Comparison of ENCODE assay signal across 7 mouse cellular contexts in genomic region chr6:135525841-135526327, GRCm38 (mm10).
A peak's percentile ranks its signal among the peaks of the same experiment; 100 is the strongest.
DNase-seq lines count a peak whose midpoint lies in the region; ATAC-seq and TF ChIP-seq lines count a peak whose summit lies in the region.

No protein-coding gene starts in this region.

- no peaks in the 10 kb centered on the region for H3K4me1 ChIP-seq in midbrain, embryonic 11.5 days (ENCODE audit: control insufficient read depth, insufficient read depth, low read length)
- peaks cover 6% of the 10 kb centered on the region; the same call in 1 of the 2 replicates for H3K4me1 ChIP-seq in midbrain, embryonic 10.5 days
- H3K4me1 ChIP-seq in embryonic facial prominence, embryonic 13.5 days, result peaks cover 19% of the 10 kb centered on the region
- H3K4me1 ChIP-seq in liver, postnatal 0 days (ENCODE audit: insufficient read depth), result no peaks in the 10 kb centered on the region

- H3K4me3 ChIP-seq in midbrain, embryonic 11.5 days (ENCODE audit: low read depth, low read length), result no peak overlapping the region
- no peak overlapping the region for H3K4me3 ChIP-seq in midbrain, embryonic 10.5 days
- H3K4me3 ChIP-seq in embryonic facial prominence, embryonic 13.5 days, result no peak overlapping the region
- H3K4me3 ChIP-seq in liver, postnatal 0 days (ENCODE audit: low read depth, low read length), result no peak overlapping the region

- ATAC-seq in midbrain, embryonic 11.5 days (ENCODE audit: low FRiP score), result peak; percentile 81
- ATAC-seq in embryonic facial prominence, embryonic 13.5 days (ENCODE audit: insufficient number of reproducible peaks, insufficient read depth, low FRiP score, low TSS enrichment, low read depth), result peak; percentile 79
- no peak for ATAC-seq in liver, postnatal 0 days

- H3K27ac ChIP-seq in midbrain, embryonic 11.5 days (ENCODE audit: low read depth, low read length), result no peak overlapping the region
- no peak overlapping the region for H3K27ac ChIP-seq in midbrain, embryonic 10.5 days (replicated peaks)
- H3K27ac ChIP-seq in embryonic facial prominence, embryonic 13.5 days, result peak overlapping the region; percentile 41; the same call in 1 of the 2 replicates
- no peak overlapping the region for H3K27ac ChIP-seq in liver, postnatal 0 days (ENCODE audit: low read depth)

- no peak for TF ChIP-seq EP300 in liver, postnatal 0 days (IDR thresholded peaks at IDR 0.05; ENCODE audit: low read depth)

- H3K9me3 ChIP-seq in midbrain, embryonic 11.5 days (ENCODE audit: control insufficient read depth, low read length), result no peaks in the 10 kb centered on the region
- H3K9me3 ChIP-seq in midbrain, embryonic 10.5 days (replicated peaks), result no peaks in the 10 kb centered on the region
- H3K9me3 ChIP-seq in embryonic facial prominence, embryonic 13.5 days, result no peaks in the 10 kb centered on the region
- H3K9me3 ChIP-seq in liver, postnatal 0 days (ENCODE audit: low read length), result no peaks in the 10 kb centered on the region

- no peak for DNase-seq in midbrain, embryonic 11.5 days (ENCODE audit: low spot score, missing footprints)
- no peak for DNase-seq in midbrain, embryonic 10.5 days (ENCODE audit: low spot score)
- peak; percentile 77 for DNase-seq in hindlimb bud, embryonic 11.5 days (ENCODE audit: extremely low spot score, low read depth, low spot score)
- peak; percentile 18 for DNase-seq in liver, postnatal 0 days
- no peak for DNase-seq in urinary bladder, postnatal 4 days (ENCODE audit: low spot score in 2 of 2)
- DNase-seq in adrenal gland, postnatal 36 days, result no peak

- H3K9ac ChIP-seq in midbrain, embryonic 11.5 days (ENCODE audit: low read length), result no peak overlapping the region
- no peak overlapping the region for H3K9ac ChIP-seq in embryonic facial prominence, embryonic 13.5 days
- H3K9ac ChIP-seq in liver, postnatal 0 days (replicated peaks), result no peak overlapping the region

- 52% methylated on average over 5 of the region's 5 CpGs for WGBS in midbrain, embryonic 11.5 days
- WGBS in midbrain, embryonic 10.5 days, result 58% methylated on average over 5 of the region's 5 CpGs
- 31% methylated on average over 5 of the region's 5 CpGs for WGBS in embryonic facial prominence, embryonic 13.5 days
- WGBS in liver, postnatal 0 days (ENCODE audit: insufficient replicate concordance), result 52% methylated on average over 5 of the region's 5 CpGs

- H3K27me3 ChIP-seq in midbrain, embryonic 11.5 days (ENCODE audit: control insufficient read depth, insufficient read depth, low read length), result no peaks in the 10 kb centered on the region; the same call in 1 of the 2 replicates
- H3K27me3 ChIP-seq in midbrain, embryonic 10.5 days (ENCODE audit: low read depth, poor library complexity, severe bottlenecking), result no peaks in the 10 kb centered on the region
- H3K27me3 ChIP-seq in embryonic facial prominence, embryonic 13.5 days, result peaks cover 14% of the 10 kb centered on the region; the same call in 1 of the 2 replicates
- no peaks in the 10 kb centered on the region for H3K27me3 ChIP-seq in liver, postnatal 0 days (ENCODE audit: insufficient read depth, low read length)

- no peaks in the 10 kb centered on the region for H3K36me3 ChIP-seq in midbrain, embryonic 11.5 days (ENCODE audit: control insufficient read depth, insufficient read depth, low read length)
- no peaks in the 10 kb centered on the region for H3K36me3 ChIP-seq in midbrain, embryonic 10.5 days
- H3K36me3 ChIP-seq in embryonic facial prominence, embryonic 13.5 days, result no peaks in the 10 kb centered on the region
- H3K36me3 ChIP-seq in liver, postnatal 0 days (replicated peaks; ENCODE audit: insufficient read depth, low read length), result no peaks in the 10 kb centered on the region

- no peak for TF ChIP-seq CTCF in liver, postnatal 0 days (IDR thresholded peaks at IDR 0.05; ENCODE audit: low read depth)

- H3K4me2 ChIP-seq in midbrain, embryonic 11.5 days, result no peak overlapping the region
- peak overlapping the region; percentile 28 for H3K4me2 ChIP-seq in embryonic facial prominence, embryonic 13.5 days
- H3K4me2 ChIP-seq in liver, postnatal 0 days (ENCODE audit: low read depth, low read length), result no peak overlapping the region

Comparison
In these comparisons a context has a peak if more than half of its experiments do, and no peak if none do; other contexts are left out.
1. DNase-seq: peak in hindlimb bud, embryonic 11.5 days (single experiment) and liver, postnatal 0 days (single experiment); none in midbrain, embryonic 11.5 days (single experiment), midbrain, embryonic 10.5 days (single experiment), urinary bladder, postnatal 4 days (0 of 2) and adrenal gland, postnatal 36 days (0 of 2).